Mouse (Mus musculus): ENCODE data around the gene Fras1.

- no peak for TF ChIP-seq CTCF (IDR thresholded peaks at IDR 0.05; ENCODE audit: low read depth, low read length)
- TF ChIP-seq TAL1 (conservative IDR thresholded peaks at IDR 0.05; ENCODE audit: low read depth, low read length): no peak
- TF ChIP-seq GATA1 (IDR thresholded peaks at IDR 0.05; ENCODE audit: borderline replicate concordance, low read length): no peak
- TF ChIP-seq POLR2AphosphoS5 (IDR thresholded peaks at IDR 0.05; ENCODE audit: insufficient replicate concordance, low read depth, low read length): no peak
- no peak for TF ChIP-seq GATA2 (IDR thresholded peaks at IDR 0.05; ENCODE audit: borderline replicate concordance, low read depth, low read length)
Measured at GRCm38 (mm10) chr5:96376216-96376615, 2.5 kb downstream of the Fras1 start.

Data from G1E (cell line).